Mouse (Mus musculus) gastrocnemius, adult 2 months (tissue): ENCODE data around the gene Gm8024. TPM values are rescaled to one million over a fixed set of nuclear protein-coding genes. Genes with fewer than 3 reads are reported as not detected.
A peak's percentile ranks its signal among the peaks of the same experiment; 100 is the strongest.
"Not testable (repeated sequence)": the region's sequence is repeated elsewhere in the genome, so short reads cannot be mapped to it uniquely, and the experiment has no call there.

Experiments used
- DNase-seq: peaks from one replicate; pipeline ENCODE4 v3.0.0; 2022
- H3K27ac ChIP-seq: fragments of 200-600 bp; 2 replicates; pipeline ENCODE4 v1.8.1; 2022; ENCODE audit warnings: mild to moderate bottlenecking
- H3K4me3 ChIP-seq: fragments of 200-600 bp; 2 replicates; pipeline ENCODE4 v1.8.1; 2022; ENCODE audit warnings: mild to moderate bottlenecking, moderate library complexity
- intact Hi-C: fragments of 180-260 bp; cut with DNase I; formaldehyde crosslinking; loops from one replicate; pipeline ENCODE4 v1.15.1; 2025
- long read RNA-seq, 2 experiments: library from polyadenylated mRNA; stranded (forward); transcript quantifications; one replicate each; pipeline ENCODE4 v2.0.0; 2021
- total RNA-seq, 2 experiments: library from RNA; stranded (reverse); gene quantifications; 2 replicates each; pipeline ENCODE4 v1.2.3; 2021

Gene Gm8024
- not detected for total RNA-seq
- long read RNA-seq, experiment 1: 0 reads
- long read RNA-seq, experiment 2: 0 reads

- H3K27ac ChIP-seq, H3K4me3 ChIP-seq, DNase-seq, intact Hi-C loops: not testable (repeated sequence)
Observed at GRCm38 (mm10) chr14:42524182-42524581, at the start of gene Gm8024. Gm8024 (minus strand) TSS chr14:42524282.

GRCm38 (mm10) chr14:42543170-42543701 is 19.2 kb upstream of the Gm8024 start:
- DNase-seq: peak; percentile 15
- H3K4me3 ChIP-seq, intact Hi-C loops: not testable (repeated sequence)

GRCm38 (mm10) chr14:42542316-42543169 is 18.5 kb upstream of the Gm8024 start:
- DNase-seq, intact Hi-C loops, H3K4me3 ChIP-seq, H3K27ac ChIP-seq: not testable (repeated sequence)

More at GRCm38 (mm10) chr14:42543170-42543701, 19.2 kb upstream of the Gm8024 start:
- H3K27ac ChIP-seq: not testable (repeated sequence)

- intact Hi-C loops, H3K4me3 ChIP-seq, H3K27ac ChIP-seq, DNase-seq: not testable (repeated sequence)
Observed at GRCm38 (mm10) chr14:42502249-42502648, 21.8 kb downstream of the Gm8024 start, which contains the start of gene Gm8020. Gm8020 (minus strand) TSS chr14:42502349.

Other genes starting within 250 kb of the Gm8024 start
- not detected for gene Gm9611, start 226.9 kb downstream of the Gm8024 start, total RNA-seq
- gene Gm7995, start 214.1 kb downstream of the Gm8024 start, total RNA-seq: not detected
- gene Gm8005, start 84.6 kb downstream of the Gm8024 start, total RNA-seq: not detected
- not detected for gene Gm8011, start 60.4 kb downstream of the Gm8024 start, total RNA-seq
- gene Gm8020, start 21.9 kb downstream of the Gm8024 start, total RNA-seq: not detected
- gene Gm17124, start 75.6 kb upstream of the Gm8024 start, total RNA-seq: not detected
- gene Gm3633, start 117.6 kb upstream of the Gm8024 start, total RNA-seq: not detected
- not detected for gene Gm10378, start 131.7 kb upstream of the Gm8024 start, total RNA-seq
- gene Gm3015, start 244.5 kb upstream of the Gm8024 start, total RNA-seq: not detected